In genomic region chr5:41737039-41737438, GRCm38 (mm10) we compare ENCODE assay signal across 25 mouse cellular contexts. TPM values are rescaled to one million over a fixed set of nuclear protein-coding genes. Genes with fewer than 3 reads are reported as not detected.
DNase-seq lines count a peak whose midpoint lies in the region; ATAC-seq and TF ChIP-seq lines count a peak whose summit lies in the region.
"Had no signal": no experiment of that assay in that cellular context is flagged by ENCODE, and none has a peak within 500 bp of the region (broad histone marks: within the 10 kb centered on the region; RNA-seq: fewer than 3 reads in every experiment).

No protein-coding gene starts in this region.

- no peak overlapping the region for H3K9ac ChIP-seq in kidney, embryonic 16.5 days (replicated peaks; ENCODE audit: low read length)
- no peak overlapping the region for H3K9ac ChIP-seq in MEL (ENCODE audit: control insufficient read depth, low read depth, low read length, poor library complexity, severe bottlenecking)
- no peak overlapping the region for H3K9ac ChIP-seq in hindbrain, embryonic 14.5 days
- H3K9ac ChIP-seq: embryonic facial prominence, embryonic 12.5 days; forebrain, embryonic 12.5 days; forebrain, embryonic 15.5 days; forebrain, postnatal 0 days had no signal

- no peak overlapping the region for H3K4me3 ChIP-seq in kidney, adult 2 months (ENCODE audit: insufficient read depth, low read depth, low read length)
- H3K4me3 ChIP-seq in kidney, embryonic 16.5 days (ENCODE audit: low read length) = no peak overlapping the region
- no peak overlapping the region for H3K4me3 ChIP-seq in MEL (ENCODE audit: control insufficient read depth in 1 of 2, insufficient read depth in 1 of 2, low read depth in 2 of 2, low read length in 2 of 2)
- H3K4me3 ChIP-seq in hindbrain, embryonic 14.5 days (replicated peaks; ENCODE audit: low read length) = no peak overlapping the region
- H3K4me3 ChIP-seq: embryonic facial prominence, embryonic 10.5 days; embryonic facial prominence, embryonic 12.5 days; forebrain, embryonic 12.5 days; forebrain, embryonic 15.5 days had no signal

- no peak for TF ChIP-seq RAD21 in MEL (IDR thresholded peaks at IDR 0.05; ENCODE audit: low read depth, low read length)

- 38% methylated on average over 5 of the region's 5 CpGs for WGBS in kidney, adult 2 months
- WGBS in kidney, embryonic 16.5 days = 54% methylated on average over 5 of the region's 5 CpGs
- WGBS in hindbrain, embryonic 14.5 days = 62% methylated on average over 5 of the region's 5 CpGs

- peak; percentile 4 for DNase-seq in embryo, embryonic 10.5 days (ENCODE audit: low spot score)
- DNase-seq in embryo, embryonic 11 days = no peak
- peak; percentile 26 for DNase-seq in kidney, adult 2 months
- no peak for DNase-seq in MEL (ENCODE audit: low read depth, low spot score)
- no peak for DNase-seq in hindbrain, embryonic 14.5 days (ENCODE audit: low spot score)
- DNase-seq: adrenal gland, adult 2 months; adrenal gland, postnatal 10 days; adrenal gland, postnatal 25 days; B cell, adult 2 months; cerebellum, adult 11-12 months; cerebellum, adult 2 months; cerebellum, adult 9-10 months; cerebellum, postnatal 10 days; cerebellum, postnatal 25 days; forebrain, postnatal 0 days had no signal

- TF ChIP-seq POLR2A in kidney, adult 2 months (IDR thresholded peaks at IDR 0.05; ENCODE audit: low read depth, low read length) = no peak
- TF ChIP-seq POLR2A in MEL (IDR thresholded peaks at IDR 0.05; ENCODE audit: control insufficient read depth in 1 of 2, insufficient read depth in 1 of 2, low read depth in 1 of 2, low read length in 2 of 2, poor library complexity in 1 of 2) = no peak

- H3K4me1 ChIP-seq in kidney, adult 2 months (ENCODE audit: control insufficient read depth, insufficient read depth, low read length) = no peaks in the 10 kb centered on the region
- no peaks in the 10 kb centered on the region for H3K4me1 ChIP-seq in kidney, embryonic 16.5 days (ENCODE audit: insufficient read depth, low read length)
- peaks cover 3 to 4% of the 10 kb centered on the region in 2 experiments; a peak in 1 of 4 replicates for H3K4me1 ChIP-seq in MEL (ENCODE audit: control insufficient read depth in 1 of 2, insufficient read depth in 2 of 2, low read length in 2 of 2)
- H3K4me1 ChIP-seq in hindbrain, embryonic 14.5 days (replicated peaks; ENCODE audit: control insufficient read depth, insufficient read depth, low read length) = no peaks in the 10 kb centered on the region
- H3K4me1 ChIP-seq: embryonic facial prominence, embryonic 10.5 days; embryonic facial prominence, embryonic 12.5 days; forebrain, embryonic 12.5 days; forebrain, embryonic 15.5 days had no signal

- H3K27ac ChIP-seq in kidney, adult 2 months (ENCODE audit: insufficient read depth, low read depth, low read length) = no peak overlapping the region
- H3K27ac ChIP-seq in kidney, embryonic 16.5 days (ENCODE audit: low read length) = no peak overlapping the region
- no peak overlapping the region for H3K27ac ChIP-seq in MEL (ENCODE audit: control insufficient read depth, low read depth, low read length)
- no peak overlapping the region for H3K27ac ChIP-seq in hindbrain, embryonic 14.5 days
- H3K27ac ChIP-seq: embryonic facial prominence, embryonic 10.5 days; embryonic facial prominence, embryonic 12.5 days; forebrain, embryonic 12.5 days; forebrain, embryonic 15.5 days had no signal

- no peaks in the 10 kb centered on the region for H3K9me3 ChIP-seq in kidney, embryonic 16.5 days (ENCODE audit: low read length)
- H3K9me3 ChIP-seq in MEL (replicated peaks; ENCODE audit: insufficient read depth, low read length) = no peaks in the 10 kb centered on the region
- no peaks in the 10 kb centered on the region for H3K9me3 ChIP-seq in hindbrain, embryonic 14.5 days (ENCODE audit: control insufficient read depth, low read length)
- H3K9me3 ChIP-seq: embryonic facial prominence, embryonic 10.5 days; embryonic facial prominence, embryonic 12.5 days; forebrain, embryonic 12.5 days; forebrain, embryonic 15.5 days; G1E had no signal

- H3K27me3 ChIP-seq in kidney, adult 2 months (replicated peaks; ENCODE audit: control insufficient read depth, insufficient read depth, low read length) = no peaks in the 10 kb centered on the region
- peaks cover 28% of the 10 kb centered on the region for H3K27me3 ChIP-seq in kidney, embryonic 16.5 days (ENCODE audit: insufficient read depth, low read length)
- H3K27me3 ChIP-seq in MEL (ENCODE audit: control insufficient read depth in 1 of 2, insufficient read depth in 2 of 2, low read length in 2 of 2) = no peaks in the 10 kb centered on the region
- H3K27me3 ChIP-seq in hindbrain, embryonic 14.5 days (ENCODE audit: control insufficient read depth, insufficient read depth, low read length) = no peaks in the 10 kb centered on the region
- H3K27me3 ChIP-seq: CH12.LX; embryonic facial prominence, embryonic 12.5 days; forebrain, embryonic 15.5 days had no signal

- H3K4me2 ChIP-seq in kidney, embryonic 16.5 days (replicated peaks; ENCODE audit: low read depth, low read length) = no peak overlapping the region
- no peak overlapping the region for H3K4me2 ChIP-seq in hindbrain, embryonic 14.5 days (replicated peaks)
- H3K4me2 ChIP-seq: embryonic facial prominence, embryonic 12.5 days; forebrain, embryonic 12.5 days; forebrain, embryonic 15.5 days had no signal

- TF ChIP-seq EP300 in MEL (IDR thresholded peaks at IDR 0.05; ENCODE audit: low read depth in 1 of 2, low read length in 2 of 2) = no peak

- no peaks in the 10 kb centered on the region for H3K36me3 ChIP-seq in kidney, adult 2 months (ENCODE audit: control insufficient read depth, insufficient read depth, low read length)
- no peaks in the 10 kb centered on the region for H3K36me3 ChIP-seq in kidney, embryonic 16.5 days (ENCODE audit: insufficient read depth, low read length)
- peaks cover 0 to 7% of the 10 kb centered on the region in 2 experiments; a peak in 2 of 4 replicates for H3K36me3 ChIP-seq in MEL (ENCODE audit: control insufficient read depth in 1 of 2, insufficient read depth in 2 of 2, low read length in 2 of 2)
- no peaks in the 10 kb centered on the region for H3K36me3 ChIP-seq in hindbrain, embryonic 14.5 days (replicated peaks; ENCODE audit: control insufficient read depth, insufficient read depth)
- H3K36me3 ChIP-seq: embryonic facial prominence, embryonic 10.5 days; embryonic facial prominence, embryonic 12.5 days; forebrain, embryonic 12.5 days; forebrain, embryonic 15.5 days; G1E had no signal

- H3K79me2 ChIP-seq in MEL (ENCODE audit: control insufficient read depth, insufficient read depth, low read length, poor library complexity) = no peaks in the 10 kb centered on the region

- no peak for ATAC-seq in kidney, embryonic 16.5 days (ENCODE audit: low FRiP score, low TSS enrichment)
- no peak for ATAC-seq in hindbrain, embryonic 14.5 days (ENCODE audit: low FRiP score)
- ATAC-seq: CD4-positive, CD25-positive, alpha-beta regulatory T cell, adult 4 months; forebrain, embryonic 15.5 days; forebrain, postnatal 0 days had no signal

- TF ChIP-seq CTCF in kidney, adult 2 months (conservative IDR thresholded peaks at IDR 0.05; ENCODE audit: insufficient read depth, insufficient read length, low read depth, low read length) = no peak
- TF ChIP-seq CTCF in MEL (IDR thresholded peaks at IDR 0.05 in 2 of 3, conservative IDR thresholded peaks at IDR 0.05 in 1 of 3; ENCODE audit: control insufficient read depth in 1 of 3, insufficient read depth in 1 of 3, low read depth in 2 of 3, low read length in 3 of 3, poor library complexity in 1 of 3, severe bottlenecking in 1 of 3) = no peak

TF ChIP-seq in MEL, 35 proteins besides CTCF, POLR2A, EP300 and RAD21:
- TF ChIP-seq ZNF384 (IDR thresholded peaks at IDR 0.05; ENCODE audit: low read depth, low read length) (peak; percentile 49), CHD1 (IDR thresholded peaks at IDR 0.05; ENCODE audit: low read depth, low read length) (no peak)
TF ChIP-seq in MEL: peak in this region for 1.

RNA-seq across cellular contexts. Expression of gene Nkx3-2, which starts 27.3 kb away (rescaled TPM):
- not detected in 2 replicates for polyA plus RNA-seq in kidney, adult 2 months (2012; rRNA removed)
- not detected in 2 replicates for polyA plus RNA-seq in kidney, embryonic 16.5 days (2015; fragmentation: Nextera tagmentation; extraction: Ambion mirVana)
- not detected in 2 replicates for total RNA-seq in MEL (2012; rRNA removed)
- polyA plus RNA-seq in MEL (2012; ENCODE audit: insufficient read depth in 1 of 2, insufficient read length in 2 of 2, low read depth in 1 of 2, low replicate concordance in 2 of 2, missing spikeins in 1 of 2) = not detected
- polyA plus RNA-seq in hindbrain, embryonic 14.5 days (2014; fragmentation: Nextera tagmentation; extraction: Ambion mirVana) = not detected in 2 replicates
- total RNA-seq: adrenal gland, adult 2 months; adrenal gland, postnatal 25 days; adrenal gland, postnatal 4 days; CH12.LX; forebrain, postnatal 0 days; G1E had no signal
- polyA plus RNA-seq: adrenal gland, adult 2 months; CD4-positive, CD25-positive, alpha-beta regulatory T cell, adult 4 months; cerebellum, adult 2 months; cortical plate, adult 2 months; forebrain, embryonic 12.5 days; forebrain, embryonic 15.5 days; forebrain, postnatal 0 days; G1E had no signal

RNA-seq across cellular contexts. Expression of gene Rab28, which starts 29.1 kb away (rescaled TPM):
- polyA plus RNA-seq in kidney, adult 2 months (2012; rRNA removed) = 26.5 and 27.2 TPM in 2 replicates
- polyA plus RNA-seq in kidney, embryonic 16.5 days (2015; fragmentation: Nextera tagmentation; extraction: Ambion mirVana) = 53.9 and 55.6 TPM in 2 replicates
- total RNA-seq in MEL (2012; rRNA removed) = 66.7 TPM in 2 replicates
- polyA plus RNA-seq in MEL (2012; ENCODE audit: insufficient read depth in 1 of 2, insufficient read length in 2 of 2, low read depth in 1 of 2, low replicate concordance in 2 of 2, missing spikeins in 1 of 2) = 10 to 100 TPM in 1 of 2 experiments, not detected in 1; 66.5 TPM
- 64.2 and 70.1 TPM in 2 replicates for polyA plus RNA-seq in hindbrain, embryonic 14.5 days (2014; fragmentation: Nextera tagmentation; extraction: Ambion mirVana)

Comparison
In these comparisons a context has a peak if more than half of its experiments do, and no peak if none do; other contexts are left out.
1. DNase-seq: peak in embryo, embryonic 10.5 days (single experiment) and kidney, adult 2 months (single experiment); none in embryo, embryonic 11 days (single experiment), MEL (single experiment) and hindbrain, embryonic 14.5 days (single experiment).